Mouse (Mus musculus): ENCODE measurements around the gene Crhr2. TPM values are rescaled to one million over a fixed set of nuclear protein-coding genes. Genes with fewer than 3 reads are reported as not detected.
A peak's percentile ranks its signal among the peaks of the same experiment; 100 is the strongest.

The Crhr2 gene
- polyA plus RNA-seq, 1 experiment from 2014 or later, result 1.0 TPM

DNA sequence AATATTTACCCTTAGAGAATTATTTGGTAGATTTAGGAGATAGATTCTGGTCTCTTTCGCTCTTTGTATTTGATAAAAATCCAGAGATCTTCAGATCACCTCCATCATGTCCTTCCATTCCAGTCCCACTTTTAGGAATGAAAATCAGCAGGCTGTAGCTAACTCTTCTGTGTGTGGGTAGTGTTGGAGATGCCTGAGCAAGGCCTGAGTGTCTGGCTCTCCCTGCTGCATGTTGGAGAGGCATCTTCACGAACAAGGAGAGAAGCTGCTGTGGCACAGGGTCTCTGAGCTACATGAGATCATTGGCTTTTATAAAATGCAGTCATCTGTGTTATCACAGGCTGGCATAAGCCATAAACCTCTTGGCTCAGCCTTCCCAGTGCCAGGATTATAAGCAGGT lies 66.9 kb downstream of the Crhr2 start:
- Histone ChIP-seq H3K9ac (no peak overlapping the region), H3K27me3 (replicated peaks) (no peaks in the 10 kb centered on the region), H3K4me2 (no peak overlapping the region), H3K9me3 (replicated peaks) (no peaks in the 10 kb centered on the region), H3K27ac (no peak overlapping the region), H3K4me3 (no peak overlapping the region), H3K36me3 (peaks cover 93% of the 10 kb centered on the region), H3K4me1 (peaks cover 17% of the 10 kb centered on the region)
- ATAC-seq, result no peak
- 89% methylated on average over 2 of the region's 2 CpGs for WGBS (ENCODE audit: insufficient replicate concordance)

- 31% methylated on average over 7 of the region's 7 CpGs for WGBS (ENCODE audit: insufficient replicate concordance)
- Histone ChIP-seq H3K27ac (peak overlapping the region; percentile 45; the same call in 1 of the 2 replicates), H3K9me3 (replicated peaks) (no peaks in the 10 kb centered on the region), H3K4me2 (no peak overlapping the region), H3K36me3 (peaks cover 99% of the 10 kb centered on the region), H3K27me3 (replicated peaks) (no peaks in the 10 kb centered on the region), H3K4me3 (no peak overlapping the region), H3K4me1 (peaks cover 17% of the 10 kb centered on the region), H3K9ac (no peak overlapping the region)
- ATAC-seq, result peak; percentile 72
These were observed 68.4 kb downstream of the Crhr2 start for GRCm38 (mm10) chr6:55064477-55064827.

- H3K4me2 ChIP-seq, result no peak overlapping the region
These were observed 68.9 kb downstream of the Crhr2 start for GRCm38 (mm10) chr6:55063793-55064476.

GRCm38 (mm10) chr6:55062200-55062599 lies 70.6 kb downstream of the Crhr2 start:
- no peak overlapping the region for H3K27ac ChIP-seq
- H3K4me1 ChIP-seq, result peaks cover 17% of the 10 kb centered on the region
- no peak overlapping the region for H3K4me2 ChIP-seq
- no peaks in the 10 kb centered on the region for H3K27me3 ChIP-seq (replicated peaks)
- WGBS (ENCODE audit: insufficient replicate concordance), result 89% methylated on average over 5 of the region's 5 CpGs
- H3K9me3 ChIP-seq (replicated peaks), result no peaks in the 10 kb centered on the region
- peaks cover 98% of the 10 kb centered on the region for H3K36me3 ChIP-seq
- H3K4me3 ChIP-seq, result no peak overlapping the region
- ATAC-seq, result no peak
- no peak overlapping the region for H3K9ac ChIP-seq

More at GRCm38 (mm10) chr6:55063793-55064476, 68.9 kb downstream of the Crhr2 start:
- Histone ChIP-seq H3K27ac (peak overlapping the region; percentile 45; the same call in 1 of the 2 replicates), H3K4me1 (peaks cover 17% of the 10 kb centered on the region), H3K36me3 (peaks cover 99% of the 10 kb centered on the region), H3K4me3 (no peak overlapping the region), H3K9me3 (replicated peaks) (no peaks in the 10 kb centered on the region), H3K27me3 (replicated peaks) (no peaks in the 10 kb centered on the region), H3K9ac (no peak overlapping the region)
- 48% methylated on average over 9 of the region's 9 CpGs for WGBS (ENCODE audit: insufficient replicate concordance)
- ATAC-seq, result peak; percentile 62

- H3K27ac ChIP-seq, result no peak overlapping the region
These were observed 71.5 kb downstream of the Crhr2 start for GRCm38 (mm10) chr6:55061328-55061727.

DNA sequence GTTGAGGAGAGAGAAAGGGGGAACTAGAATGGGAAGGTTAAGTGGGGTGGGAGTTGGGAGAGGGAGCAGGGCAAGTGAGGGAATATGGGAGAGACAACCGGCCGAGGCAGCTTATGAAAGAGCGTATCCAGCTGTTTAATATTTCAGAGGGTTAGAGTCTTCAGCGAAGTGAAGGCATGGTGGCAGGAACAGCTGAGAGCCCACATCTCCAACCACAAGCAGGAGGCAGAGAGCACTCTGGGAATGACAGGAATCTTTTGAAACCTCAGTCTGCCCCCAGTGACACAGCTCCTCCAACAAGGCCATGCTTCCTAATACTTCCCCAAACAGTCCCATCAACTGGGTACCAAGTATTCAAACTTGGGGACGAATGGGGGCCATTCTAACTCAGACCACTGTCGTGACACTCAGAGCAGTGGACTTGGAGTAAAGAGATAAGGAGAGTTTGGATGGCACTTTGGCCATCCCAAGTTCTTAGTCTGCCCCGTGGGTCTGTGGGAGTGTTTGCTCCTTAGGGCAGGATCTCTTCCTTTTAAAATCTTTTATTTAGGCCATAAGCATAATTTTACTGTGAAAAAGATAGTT lies 72.5 kb downstream of the Crhr2 start:
- 81% methylated on average over 7 of the region's 7 CpGs for WGBS (ENCODE audit: insufficient replicate concordance)
- ATAC-seq, result no peak
- Histone ChIP-seq H3K27ac (no peak overlapping the region), H3K4me1 (peaks cover 17% of the 10 kb centered on the region), H3K9me3 (replicated peaks) (no peaks in the 10 kb centered on the region), H3K36me3 (peaks cover 98% of the 10 kb centered on the region), H3K9ac (no peak overlapping the region), H3K4me2 (no peak overlapping the region), H3K27me3 (replicated peaks) (no peaks in the 10 kb centered on the region), H3K4me3 (no peak overlapping the region)

More at GRCm38 (mm10) chr6:55061328-55061727, 71.5 kb downstream of the Crhr2 start:
- Histone ChIP-seq H3K4me1 (peaks cover 17% of the 10 kb centered on the region), H3K9me3 (replicated peaks) (no peaks in the 10 kb centered on the region), H3K36me3 (peaks cover 98% of the 10 kb centered on the region), H3K4me3 (no peak overlapping the region), H3K4me2 (no peak overlapping the region), H3K27me3 (replicated peaks) (no peaks in the 10 kb centered on the region), H3K9ac (no peak overlapping the region)
- 88% methylated on average over 11 of the region's 11 CpGs for WGBS (ENCODE audit: insufficient replicate concordance)
- ATAC-seq, result no peak

DNA sequence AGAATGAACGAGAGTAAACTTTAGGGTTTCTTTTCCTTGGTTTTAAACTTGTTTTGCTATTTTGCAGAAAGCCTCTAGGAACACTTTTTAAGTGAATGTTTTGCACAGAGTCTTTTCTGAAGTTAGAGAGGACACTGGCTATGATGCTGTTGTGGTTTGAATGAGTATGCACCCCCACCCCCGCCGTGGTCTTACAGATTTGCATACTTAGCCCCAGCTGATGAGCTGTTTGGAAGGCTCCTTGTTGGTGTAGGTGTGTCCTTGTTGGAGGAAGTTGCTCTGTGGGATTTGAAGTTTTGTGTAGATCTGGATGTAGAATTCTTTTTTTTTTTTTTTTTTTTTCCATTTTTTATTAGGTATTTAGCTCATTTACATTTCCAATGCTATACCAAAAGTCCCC lies 75.4 kb downstream of the Crhr2 start:
- Histone ChIP-seq H3K4me1 (no peaks in the 10 kb centered on the region), H3K9me3 (replicated peaks) (no peaks in the 10 kb centered on the region), H3K4me2 (no peak overlapping the region), H3K27me3 (replicated peaks) (no peaks in the 10 kb centered on the region), H3K36me3 (peaks cover 98% of the 10 kb centered on the region), H3K27ac (no peak overlapping the region), H3K9ac (no peak overlapping the region), H3K4me3 (no peak overlapping the region)
- WGBS (ENCODE audit: insufficient replicate concordance), result 80% methylated on average over 3 of the region's 3 CpGs
- no peak for ATAC-seq

GRCm38 (mm10) chr6:55054491-55054890 lies 78.3 kb downstream of the Crhr2 start:
- H3K27me3 ChIP-seq (replicated peaks), result no peaks in the 10 kb centered on the region
- 94% methylated on average over 4 of the region's 4 CpGs for WGBS (ENCODE audit: insufficient replicate concordance)
- no peak overlapping the region for H3K4me2 ChIP-seq
- peaks cover 98% of the 10 kb centered on the region for H3K36me3 ChIP-seq
- no peak overlapping the region for H3K27ac ChIP-seq
- no peak overlapping the region for H3K9ac ChIP-seq
- H3K4me3 ChIP-seq, result no peak overlapping the region
- ATAC-seq, result no peak
- no peaks in the 10 kb centered on the region for H3K9me3 ChIP-seq (replicated peaks)
- H3K4me1 ChIP-seq, result no peaks in the 10 kb centered on the region

GRCm38 (mm10) chr6:55049186-55049585 lies 83.6 kb downstream of the Crhr2 start:
- ATAC-seq, result no peak
- Histone ChIP-seq H3K27me3 (replicated peaks) (no peaks in the 10 kb centered on the region), H3K36me3 (peaks cover 82% of the 10 kb centered on the region), H3K9ac (no peak overlapping the region), H3K27ac (no peak overlapping the region), H3K4me1 (no peaks in the 10 kb centered on the region), H3K4me2 (no peak overlapping the region), H3K9me3 (replicated peaks) (no peaks in the 10 kb centered on the region), H3K4me3 (no peak overlapping the region)
- 91% methylated on average over 10 of the region's 10 CpGs for WGBS (ENCODE audit: insufficient replicate concordance)

DNA sequence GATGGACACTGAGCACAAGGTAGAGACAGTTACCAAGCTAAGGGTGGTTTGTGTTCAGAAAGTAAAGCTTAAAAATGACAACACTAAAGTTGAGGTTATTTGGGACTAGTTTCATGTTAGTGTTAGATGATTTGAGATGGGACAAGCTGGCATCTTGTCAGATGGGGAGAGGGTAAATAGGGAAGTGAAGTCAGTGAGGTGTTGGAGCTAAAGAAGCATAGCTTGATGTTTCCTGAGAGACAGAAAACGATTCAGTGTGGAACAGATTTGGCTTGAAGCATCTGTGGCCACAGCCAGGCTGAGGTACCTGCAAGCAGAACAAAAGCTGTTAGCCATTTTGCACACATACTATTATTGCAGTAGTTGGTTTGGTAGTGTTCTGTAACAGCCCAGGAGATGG lies 87.5 kb downstream of the Crhr2 start:
- WGBS (ENCODE audit: insufficient replicate concordance), result 45% methylated on average over 1 of the region's 1 CpGs
- peaks cover 51% of the 10 kb centered on the region for H3K36me3 ChIP-seq
- peaks cover 20% of the 10 kb centered on the region for H3K4me1 ChIP-seq
- H3K9me3 ChIP-seq (replicated peaks), result no peaks in the 10 kb centered on the region
- no peak for ATAC-seq
- no peak overlapping the region for H3K27ac ChIP-seq
- no peak overlapping the region for H3K4me2 ChIP-seq
- no peak overlapping the region for H3K9ac ChIP-seq
- no peaks in the 10 kb centered on the region for H3K27me3 ChIP-seq (replicated peaks)
- H3K4me3 ChIP-seq, result no peak overlapping the region

GRCm38 (mm10) chr6:55044542-55044941 lies 88.3 kb downstream of the Crhr2 start:
- Histone ChIP-seq H3K4me3 (no peak overlapping the region), H3K4me1 (peaks cover 27% of the 10 kb centered on the region), H3K9me3 (replicated peaks) (no peaks in the 10 kb centered on the region), H3K36me3 (peaks cover 43% of the 10 kb centered on the region), H3K27ac (no peak overlapping the region), H3K4me2 (no peak overlapping the region), H3K9ac (no peak overlapping the region), H3K27me3 (replicated peaks) (no peaks in the 10 kb centered on the region)
- ATAC-seq, result no peak
- 79% methylated on average over 5 of the region's 5 CpGs for WGBS (ENCODE audit: insufficient replicate concordance)

DNA sequence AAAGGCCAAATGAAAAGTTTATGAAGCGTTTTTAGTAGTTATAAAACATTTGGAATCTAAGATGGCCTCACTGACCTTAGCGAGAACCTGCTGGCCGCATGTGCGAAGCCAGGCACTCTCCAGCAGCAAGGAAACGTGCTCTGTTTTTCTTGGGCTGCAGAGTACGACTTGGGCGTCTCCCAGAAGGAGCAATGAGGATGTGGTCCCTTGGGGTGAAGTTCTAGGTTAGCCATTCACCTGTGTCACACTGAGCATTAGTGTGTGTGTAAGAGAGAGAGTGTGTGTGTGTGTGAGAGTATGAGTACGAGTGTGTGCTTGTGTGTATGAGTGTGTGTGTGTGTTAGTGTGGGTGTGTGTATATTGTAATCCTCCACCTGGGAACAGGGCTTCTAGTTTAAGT lies 89.6 kb downstream of the Crhr2 start:
- Histone ChIP-seq H3K4me3 (no peak overlapping the region), H3K36me3 (peaks cover 30% of the 10 kb centered on the region), H3K9ac (no peak overlapping the region), H3K4me2 (no peak overlapping the region), H3K27ac (no peak overlapping the region), H3K9me3 (replicated peaks) (no peaks in the 10 kb centered on the region), H3K27me3 (replicated peaks) (no peaks in the 10 kb centered on the region), H3K4me1 (peaks cover 34% of the 10 kb centered on the region)
- ATAC-seq, result no peak
- 79% methylated on average over 8 of the region's 8 CpGs for WGBS (ENCODE audit: insufficient replicate concordance)

Data from liver, embryonic 12.5 days (tissue).